Mouse (Mus musculus): ENCODE results near the gene Aqp8.

GRCm38 (mm10) chr7:123421958-123422357 lies 40.1 kb upstream of the Aqp8 start:
- no peak for TF ChIP-seq CTCF (IDR thresholded peaks at IDR 0.05; ENCODE audit: low read depth)
- TF ChIP-seq EP300 (optimal IDR thresholded peaks at IDR 0.05), result no peak
